Mouse (Mus musculus): ENCODE measurements around the gene Yy1. TPM values are rescaled to one million over a fixed set of nuclear protein-coding genes. Genes with fewer than 3 reads are reported as not detected.
A peak's percentile ranks its signal among the peaks of the same experiment; 100 is the strongest.

Yy1 gene
- polyA plus RNA-seq, 1 experiment from 2014 or later, result 16.0 TPM

DNA sequence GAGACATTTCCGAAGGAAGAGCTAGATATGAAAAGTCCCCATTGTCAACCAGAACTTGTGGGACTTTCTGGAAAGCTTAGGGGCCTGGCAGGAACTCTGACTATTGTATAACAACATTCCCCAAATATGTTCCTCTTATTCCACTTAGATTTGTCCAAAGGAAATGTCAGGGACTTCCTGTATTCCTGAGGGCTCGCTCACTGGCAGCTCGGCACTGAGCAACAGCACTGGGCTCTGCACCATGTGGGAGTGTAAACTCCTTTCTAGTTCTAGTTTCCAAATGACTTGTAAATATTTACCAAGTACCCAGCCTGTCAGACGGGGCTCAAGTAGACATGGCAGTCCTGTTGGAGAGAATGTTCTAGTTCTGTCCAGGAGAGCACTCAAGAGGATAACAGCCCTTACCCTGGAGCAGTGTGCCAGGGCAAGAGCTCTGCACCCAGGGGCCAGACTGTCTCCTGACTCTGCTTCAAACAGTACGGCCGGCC lies 72.3 kb downstream of the Yy1 start:
- Histone ChIP-seq H3K9me3 (replicated peaks) (no peaks in the 10 kb centered on the region), H3K9ac (no peak overlapping the region), H3K4me3 (replicated peaks) (no peak overlapping the region), H3K4me1 (no peaks in the 10 kb centered on the region), H3K4me2 (replicated peaks) (no peak overlapping the region), H3K27me3 (no peaks in the 10 kb centered on the region), H3K27ac (replicated peaks) (no peak overlapping the region), H3K36me3 (peaks cover 84% of the 10 kb centered on the region)
- ATAC-seq (ENCODE audit: insufficient number of reproducible peaks, low FRiP score, low TSS enrichment, low read depth), result no peak
- WGBS, result 86% methylated on average over 6 of the region's 6 CpGs

DNA sequence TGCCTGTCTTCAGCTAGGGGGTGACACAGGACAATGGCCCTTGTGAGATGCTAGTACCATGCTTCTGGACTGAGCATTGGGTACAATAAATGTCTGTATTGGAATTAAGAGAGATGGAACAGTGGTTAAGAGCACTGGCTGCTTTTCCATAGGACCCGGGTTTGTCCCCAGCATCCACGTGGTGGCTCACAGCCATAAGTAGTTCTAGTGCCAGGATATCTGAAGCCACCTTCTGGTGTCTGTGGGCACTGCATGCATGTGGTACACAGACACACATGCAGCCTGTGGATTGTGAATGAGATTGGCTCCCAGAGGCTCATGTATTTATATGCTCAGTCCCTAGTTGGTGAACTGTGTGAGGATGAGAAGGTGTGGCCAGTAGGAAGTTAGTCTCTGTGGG lies 76.8 kb downstream of the Yy1 start:
- H3K4me3 ChIP-seq (replicated peaks), result no peak overlapping the region
- H3K4me1 ChIP-seq, result no peaks in the 10 kb centered on the region
- ATAC-seq (ENCODE audit: insufficient number of reproducible peaks, low FRiP score, low TSS enrichment, low read depth), result no peak
- H3K36me3 ChIP-seq, result peaks cover 74% of the 10 kb centered on the region
- H3K27me3 ChIP-seq, result no peaks in the 10 kb centered on the region
- no peak overlapping the region for H3K4me2 ChIP-seq (replicated peaks)
- H3K9me3 ChIP-seq (replicated peaks), result no peaks in the 10 kb centered on the region
- WGBS, result 74% methylated on average over 2 of the region's 2 CpGs
- no peak overlapping the region for H3K27ac ChIP-seq (replicated peaks)
- no peak overlapping the region for H3K9ac ChIP-seq

MicroRNAs encoded within 50 kb of the gene (microRNA counts, 519-probe panel; counts per million panel counts)
- microRNA mmu-miR-345-3p (not detected), microRNA mmu-miR-345-5p (2,517 counts per million, percentile 57 among the panel's probes with 10 or more counts)

Small RNA genes lying within 50 kb of the gene (microRNA-seq; reads per million reads assigned to microRNA genes)
- 78.5 reads per million, percentile 51 among the genes with 10 or more reads in this experiment for gene Mir345 (ENCODE audit: borderline number of aligned reads)

Other genes starting within 250 kb of the Yy1 start
- 59.9 and 63.4 TPM in 2 replicates for gene Evl, start 238.3 kb upstream of the Yy1 start, polyA plus RNA-seq (2015; fragmentation: Nextera tagmentation; extraction: Ambion mirVana)
- gene Degs2, start 90.7 kb upstream of the Yy1 start, polyA plus RNA-seq (2015; fragmentation: Nextera tagmentation; extraction: Ambion mirVana), result 1.2 and 1.9 TPM in 2 replicates
- 11.3 and 11.7 TPM in 2 replicates for gene Slc25a29, start 42.9 kb downstream of the Yy1 start, polyA plus RNA-seq (2015; fragmentation: Nextera tagmentation; extraction: Ambion mirVana)
- gene Slc25a47, start 43.1 kb downstream of the Yy1 start, polyA plus RNA-seq (2015; fragmentation: Nextera tagmentation; extraction: Ambion mirVana), result 11.6 and 12.0 TPM in 2 replicates
- gene Wdr25, start 100.7 kb downstream of the Yy1 start, polyA plus RNA-seq (2015; fragmentation: Nextera tagmentation; extraction: Ambion mirVana), result 7.1 and 9.9 TPM in 2 replicates
- 62.9 and 65.8 TPM in 2 replicates for gene Wars, start 101.2 kb downstream of the Yy1 start, polyA plus RNA-seq (2015; fragmentation: Nextera tagmentation; extraction: Ambion mirVana)

Measured in embryonic facial prominence, embryonic 15.5 days (tissue).